Mouse (Mus musculus): Measurements from ENCODE around the gene Nek10.
"Not testable (repeated sequence)": the region's sequence is repeated elsewhere in the genome, so short reads cannot be mapped to it uniquely, and the experiment has no call there.

DNA sequence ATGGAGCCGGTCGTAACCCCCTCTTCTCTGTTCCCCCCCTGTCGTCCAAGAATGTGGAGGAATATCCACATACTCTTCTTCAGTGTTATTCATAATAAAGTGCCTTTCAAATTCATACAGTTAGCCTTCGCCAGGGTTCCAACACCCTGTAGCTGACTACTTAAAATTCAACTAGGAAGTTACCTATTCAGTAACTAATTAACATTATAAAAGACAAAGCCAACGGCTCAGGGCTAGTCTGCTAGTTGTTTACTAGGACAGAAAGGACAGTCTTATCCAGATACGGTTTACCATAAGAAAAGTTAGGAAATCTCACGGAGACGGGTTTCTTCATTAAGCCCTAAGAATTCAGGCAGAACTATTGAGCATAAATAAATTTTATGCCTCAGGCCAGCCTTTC lies 231.4 kb downstream of the Nek10 start:
- TF ChIP-seq CTCF (IDR thresholded peaks at IDR 0.05; ENCODE audit: borderline replicate concordance, insufficient read depth, low read length); POLR2A (IDR thresholded peaks at IDR 0.05; ENCODE audit: low read depth, low read length): not testable (repeated sequence)

All from embryonic fibroblast, embryonic 13.5 days (primary cell).